Mouse (Mus musculus): ENCODE data around the gene Ppp2r3a. TPM values are rescaled to one million over a fixed set of nuclear protein-coding genes. Genes with fewer than 3 reads are reported as not detected.

Gene Ppp2r3a
- total and polyA plus RNA-seq, 3 experiments: 1.1 to 3.0 TPM; not detected in 1

GRCm38 (mm10) chr9:101272715-101273114 lies 21.1 kb upstream of the Ppp2r3a start (continued):
- TF ChIP-seq MYB (IDR thresholded peaks at IDR 0.05; ENCODE audit: low read depth, low read length): no peak

DNA sequence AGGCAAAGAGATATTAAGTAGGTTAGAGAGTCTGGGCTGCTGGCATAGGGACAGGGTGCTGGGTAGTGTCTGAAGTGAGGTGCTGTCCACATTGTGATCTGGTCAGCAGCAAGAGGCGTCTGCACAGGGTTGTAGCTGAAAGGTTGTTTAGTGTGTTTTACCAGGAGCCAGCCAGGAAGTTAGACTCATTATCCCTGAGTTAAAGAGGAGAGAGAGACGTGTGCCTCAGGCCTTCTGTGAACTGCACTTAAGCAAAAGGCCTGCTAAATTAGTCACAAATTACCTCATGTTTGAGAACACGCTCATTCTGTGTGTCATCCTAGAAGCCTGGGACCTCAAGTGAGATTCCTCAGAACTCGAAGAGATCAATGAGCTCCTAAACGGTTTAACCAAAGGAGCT lies 18.4 kb upstream of the Ppp2r3a start:
- H3K4me3 ChIP-seq (ENCODE audit: control insufficient read depth in 1 of 2, insufficient read depth in 1 of 2, low read depth in 2 of 2, low read length in 2 of 2): no peak overlapping the region
- TF ChIP-seq MAFK (IDR thresholded peaks at IDR 0.05; ENCODE audit: borderline replicate concordance, low read depth, low read length) (no peak), USF1 (IDR thresholded peaks at IDR 0.05; ENCODE audit: low read depth, low read length) (no peak), ZMIZ1 (IDR thresholded peaks at IDR 0.05; ENCODE audit: low read depth, low read length) (no peak), SMC3 (IDR thresholded peaks at IDR 0.05; ENCODE audit: low read depth, low read length) (no peak)
- no peaks in the 10 kb centered on the region for H3K79me2 ChIP-seq (ENCODE audit: control insufficient read depth, insufficient read depth, low read length, poor library complexity)
- H3K4me1 ChIP-seq (ENCODE audit: control insufficient read depth in 1 of 2, insufficient read depth in 2 of 2, low read length in 2 of 2): no peaks in the 10 kb centered on the region
- H3K27ac ChIP-seq (ENCODE audit: control insufficient read depth, low read depth, low read length): no peak overlapping the region
- no peak overlapping the region for H3K9ac ChIP-seq (ENCODE audit: control insufficient read depth, low read depth, low read length, poor library complexity, severe bottlenecking)
- no peaks in the 10 kb centered on the region for H3K9me3 ChIP-seq (replicated peaks; ENCODE audit: insufficient read depth, low read length)
- no peaks in the 10 kb centered on the region for H3K36me3 ChIP-seq (ENCODE audit: control insufficient read depth in 1 of 2, insufficient read depth in 2 of 2, low read length in 2 of 2)
- no peak for DNase-seq (ENCODE audit: low read depth, low spot score)
- H3K27me3 ChIP-seq (ENCODE audit: control insufficient read depth in 1 of 2, insufficient read depth in 2 of 2, low read length in 2 of 2): no peaks in the 10 kb centered on the region; a peak in 1 of 4 replicates

DNA sequence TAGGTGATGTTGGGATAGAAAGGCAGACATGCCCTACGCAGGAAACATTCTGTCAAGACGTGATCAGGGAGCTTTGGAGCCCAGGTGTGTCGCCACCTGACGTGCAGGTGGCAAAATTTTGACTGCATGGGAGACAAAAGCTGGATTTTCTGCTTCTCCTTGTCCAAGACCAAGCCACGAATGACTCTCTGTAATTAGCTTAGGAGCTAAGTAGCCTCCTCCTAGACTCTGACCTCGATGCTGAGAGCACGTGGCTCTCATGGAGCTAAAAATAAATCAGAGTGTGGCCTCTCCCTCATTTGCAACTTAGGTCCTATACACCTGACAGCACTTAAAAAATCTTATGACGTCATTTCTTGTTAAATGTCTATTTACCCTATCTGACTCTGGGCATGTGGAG lies 14.4 kb upstream of the Ppp2r3a start:
- Histone ChIP-seq H3K4me1 (ENCODE audit: control insufficient read depth in 1 of 2, insufficient read depth in 2 of 2, low read length in 2 of 2) (no peaks in the 10 kb centered on the region; a peak in 2 of 4 replicates), H3K9ac (ENCODE audit: control insufficient read depth, low read depth, low read length, poor library complexity, severe bottlenecking) (no peak overlapping the region), H3K27ac (ENCODE audit: control insufficient read depth, low read depth, low read length) (no peak overlapping the region), H3K9me3 (replicated peaks; ENCODE audit: insufficient read depth, low read length) (no peaks in the 10 kb centered on the region), H3K4me3 (ENCODE audit: control insufficient read depth in 1 of 2, insufficient read depth in 1 of 2, low read depth in 2 of 2, low read length in 2 of 2) (no peak overlapping the region), H3K79me2 (ENCODE audit: control insufficient read depth, insufficient read depth, low read length, poor library complexity) (no peaks in the 10 kb centered on the region), H3K27me3 (ENCODE audit: control insufficient read depth in 1 of 2, insufficient read depth in 2 of 2, low read length in 2 of 2) (no peaks in the 10 kb centered on the region; a peak in 1 of 4 replicates), H3K36me3 (ENCODE audit: control insufficient read depth in 1 of 2, insufficient read depth in 2 of 2, low read length in 2 of 2) (no peaks in the 10 kb centered on the region)
- DNase-seq (ENCODE audit: low read depth, low spot score): no peak
- TF ChIP-seq POLR2A (IDR thresholded peaks at IDR 0.05; ENCODE audit: control insufficient read depth in 1 of 2, insufficient read depth in 1 of 2, low read depth in 1 of 2, low read length in 2 of 2, poor library complexity in 1 of 2) (no peak), BHLHE40 (IDR thresholded peaks at IDR 0.05; ENCODE audit: borderline replicate concordance, low read depth, low read length) (no peak), USF1 (IDR thresholded peaks at IDR 0.05; ENCODE audit: low read depth, low read length) (no peak), ZMIZ1 (IDR thresholded peaks at IDR 0.05; ENCODE audit: low read depth, low read length) (no peak), CTCF (IDR thresholded peaks at IDR 0.05 in 2 of 3, conservative IDR thresholded peaks at IDR 0.05 in 1 of 3; ENCODE audit: control insufficient read depth in 1 of 3, insufficient read depth in 1 of 3, low read depth in 2 of 3, low read length in 3 of 3, poor library complexity in 1 of 3, severe bottlenecking in 1 of 3) (no peak), MYC (IDR thresholded peaks at IDR 0.05; ENCODE audit: low read depth, low read length) (no peak), MEF2A (IDR thresholded peaks at IDR 0.05; ENCODE audit: extremely low read depth, insufficient replicate concordance, low read depth, low read length, poor library complexity, severe bottlenecking) (no peak), NELFE (IDR thresholded peaks at IDR 0.05; ENCODE audit: low read depth, low read length) (no peak), MXI1 (IDR thresholded peaks at IDR 0.05; ENCODE audit: low read depth, low read length) (no peak), MAX (IDR thresholded peaks at IDR 0.05; ENCODE audit: low read length) (no peak), MYB (IDR thresholded peaks at IDR 0.05; ENCODE audit: low read depth, low read length) (no peak), USF2 (IDR thresholded peaks at IDR 0.05; ENCODE audit: borderline replicate concordance in 1 of 2, insufficient read depth in 1 of 2, low read depth in 1 of 2, low read length in 2 of 2) (no peak), CHD2 (IDR thresholded peaks at IDR 0.05; ENCODE audit: low read length) (no peak), ELF1 (IDR thresholded peaks at IDR 0.05; ENCODE audit: low read depth, low read length) (no peak), HCFC1 (IDR thresholded peaks at IDR 0.05; ENCODE audit: low read depth, low read length) (no peak), RAD21 (IDR thresholded peaks at IDR 0.05; ENCODE audit: low read depth, low read length) (no peak), ZC3H11A (IDR thresholded peaks at IDR 0.05; ENCODE audit: low read depth, low read length) (no peak), ZKSCAN1 (IDR thresholded peaks at IDR 0.05; ENCODE audit: low read depth, low read length) (no peak), MAFK (IDR thresholded peaks at IDR 0.05; ENCODE audit: borderline replicate concordance, low read depth, low read length) (no peak), SIN3A (IDR thresholded peaks at IDR 0.05; ENCODE audit: low read length) (no peak)
